Mouse (Mus musculus) cerebral cortex, adult 2 months (tissue): ENCODE data around the gene Dnajb3.

Experiments used
- WGBS: fragments of 180-500 bp; shearing (Covaris S2); methylation state at CpG from one replicate; pipeline ENCODE4 v1.1.7; 2018; 5-methylcytosine and 5-hydroxymethylcytosine counted together

Gene Dnajb3

DNA sequence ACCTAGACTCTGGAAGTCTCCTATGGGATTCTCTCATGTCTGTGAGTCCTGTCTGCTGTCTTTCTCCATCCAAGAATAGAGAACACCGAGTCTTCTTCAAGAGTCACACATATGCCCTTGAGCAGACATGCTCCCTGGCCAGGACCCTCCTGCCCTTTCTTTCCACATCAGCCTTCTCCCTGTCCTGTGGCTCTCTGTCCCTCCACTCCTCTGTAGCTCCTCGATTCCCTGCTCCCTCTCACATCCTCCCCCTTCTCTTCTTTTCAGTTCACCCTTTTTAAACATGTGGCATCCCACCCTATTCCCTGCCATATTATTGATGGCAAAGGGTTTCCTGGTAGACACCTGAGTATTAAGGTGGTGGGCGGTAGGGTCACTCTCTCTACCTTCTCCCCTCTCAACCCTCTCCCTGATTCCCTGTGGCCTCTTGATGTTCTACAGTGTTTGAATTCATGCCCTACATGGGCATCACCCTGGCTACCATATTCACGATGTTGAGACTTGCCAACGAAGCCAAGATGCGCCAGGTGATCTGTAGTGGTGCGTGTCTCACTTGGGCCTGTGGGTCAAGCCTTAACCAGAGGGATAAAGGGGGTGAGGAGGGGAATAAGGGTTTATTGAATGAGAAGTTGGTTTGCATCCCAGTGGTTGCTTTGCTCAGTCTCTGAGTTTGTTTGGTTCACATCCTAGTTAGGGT lies 26.4 kb upstream of the Dnajb3 start:
- 66% methylated on average over 7 of the region's 7 CpGs for WGBS

DNA sequence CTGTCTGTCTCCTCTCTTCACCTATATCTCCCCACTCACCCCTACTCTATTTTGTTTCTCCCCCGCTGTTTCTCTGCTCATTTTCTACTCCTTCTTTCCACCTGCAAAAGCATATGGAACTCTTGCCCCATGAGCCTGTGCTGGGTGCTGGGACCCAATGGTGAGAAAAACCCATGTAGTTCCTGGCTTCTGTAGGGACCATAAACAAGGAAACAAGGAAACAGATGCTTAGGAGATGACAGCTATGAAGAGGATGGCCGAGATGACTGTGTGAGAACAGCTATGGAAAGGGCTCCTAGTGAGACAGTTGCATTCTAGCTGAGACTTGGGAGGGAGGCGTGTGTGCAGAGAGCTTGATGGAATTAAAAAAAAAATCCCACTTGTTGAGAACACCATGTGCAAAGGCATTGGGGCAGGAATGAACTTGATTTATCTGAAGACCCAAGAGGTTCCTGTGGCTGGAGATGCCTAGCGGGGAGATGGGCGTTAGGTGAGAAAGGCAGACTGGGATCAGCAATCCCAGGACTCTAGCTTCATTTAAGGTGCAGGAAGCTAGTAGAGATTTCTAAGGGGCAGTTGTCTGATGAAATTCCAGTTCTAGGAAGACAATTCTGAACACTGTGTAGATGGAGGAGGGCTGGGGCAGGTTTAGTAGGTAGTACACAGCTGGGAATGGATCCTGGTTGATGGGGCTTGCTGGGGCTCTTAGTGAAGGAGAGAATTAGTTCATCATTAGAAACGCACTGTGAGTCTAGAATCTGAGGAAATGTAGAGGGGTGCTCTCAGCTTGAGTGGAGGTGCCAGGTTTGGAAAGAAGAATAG lies 25.6 kb upstream of the Dnajb3 start:
- 76% methylated on average over 6 of the region's 6 CpGs for WGBS

GRCm38 (mm10) chr1:88230421-88230820 lies 24.8 kb upstream of the Dnajb3 start:
- 69% methylated on average over 7 of the region's 7 CpGs for WGBS

- WGBS: 85% methylated on average over 5 of the region's 5 CpGs
Observed at GRCm38 (mm10) chr1:88229986-88230385, 24.4 kb upstream of the Dnajb3 start.

- WGBS: 76% methylated on average over 3 of the region's 3 CpGs
Observed at GRCm38 (mm10) chr1:88229566-88229965, 24.0 kb upstream of the Dnajb3 start.

DNA sequence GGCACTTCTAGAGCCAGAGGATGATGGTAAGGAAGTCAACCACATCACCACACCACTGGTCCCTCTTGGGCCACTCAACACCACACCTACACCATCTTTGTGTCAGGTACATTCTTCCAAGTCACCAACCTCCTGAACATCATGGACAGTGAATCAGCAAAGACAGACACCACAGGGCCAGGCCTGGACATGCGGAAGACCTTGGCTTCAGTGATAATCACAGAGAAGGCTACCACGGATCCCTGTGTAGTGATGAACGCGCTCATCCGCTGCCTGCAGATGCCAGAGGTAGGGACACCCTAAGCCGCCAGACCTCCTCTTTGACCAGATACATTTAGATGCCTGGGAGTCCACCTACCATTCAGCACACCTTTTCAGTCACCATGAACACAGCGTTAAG lies 22.5 kb upstream of the Dnajb3 start:
- 73% methylated on average over 7 of the region's 7 CpGs for WGBS

DNA sequence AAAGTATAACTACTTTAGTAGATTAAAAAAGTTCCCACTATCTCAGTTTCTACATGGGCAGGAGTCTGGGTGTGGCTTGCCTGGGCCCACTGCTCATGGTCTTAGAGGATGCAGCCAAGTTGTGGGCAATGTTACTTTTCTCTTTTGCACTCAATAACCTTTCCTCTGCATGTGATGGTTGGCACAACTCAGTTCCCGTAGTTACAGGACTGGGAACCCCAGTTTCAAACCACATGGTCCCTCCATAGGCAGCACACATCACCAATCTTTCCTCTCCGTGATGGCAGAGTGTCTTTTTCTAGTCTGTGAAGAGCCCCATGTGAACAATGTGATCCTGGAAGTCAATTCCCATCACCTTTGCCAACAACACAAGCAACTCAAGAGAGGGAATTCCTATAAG lies 21.9 kb upstream of the Dnajb3 start:
- 57% methylated on average over 2 of the region's 2 CpGs for WGBS

- WGBS: 55% methylated on average over 5 of the region's 5 CpGs
Observed at GRCm38 (mm10) chr1:88226670-88227379, 21.2 kb upstream of the Dnajb3 start, which contains the start of gene Mroh2a. Mroh2a (plus strand) TSS chr1:88226986.

GRCm38 (mm10) chr1:88225301-88225700 lies 19.7 kb upstream of the Dnajb3 start:
- 33% methylated on average over 2 of the region's 2 CpGs for WGBS

GRCm38 (mm10) chr1:88224029-88224776 lies 18.6 kb upstream of the Dnajb3 start:
- 64% methylated on average over 2 of the region's 2 CpGs for WGBS

DNA sequence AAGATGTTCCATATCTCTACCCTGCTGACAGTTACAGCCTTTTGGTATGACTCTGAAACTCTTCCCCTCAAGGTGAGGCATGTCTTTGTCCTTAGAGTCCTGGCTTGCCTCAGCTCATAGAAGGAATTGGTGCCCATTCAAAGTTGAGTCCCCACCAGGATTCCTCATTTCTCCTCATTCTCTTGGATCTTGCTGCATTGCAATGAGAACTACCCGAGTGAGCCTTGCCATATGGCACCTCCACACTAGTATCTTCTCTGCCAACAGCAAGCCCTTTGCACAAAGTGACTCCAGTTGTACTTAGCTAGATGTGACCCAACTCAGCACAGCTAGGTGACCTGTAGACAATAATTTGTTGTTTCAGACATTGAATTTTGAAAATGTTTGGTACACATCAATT lies 18.0 kb upstream of the Dnajb3 start:
- WGBS: 43% methylated on average over 1 of the region's 1 CpGs

- WGBS: 54% methylated on average over 2 of the region's 2 CpGs
Observed at GRCm38 (mm10) chr1:88222216-88222615, 16.6 kb upstream of the Dnajb3 start.

- WGBS: 18% methylated on average over 1 of the region's 1 CpGs
Observed at GRCm38 (mm10) chr1:88219054-88219453, 13.5 kb upstream of the Dnajb3 start.

DNA sequence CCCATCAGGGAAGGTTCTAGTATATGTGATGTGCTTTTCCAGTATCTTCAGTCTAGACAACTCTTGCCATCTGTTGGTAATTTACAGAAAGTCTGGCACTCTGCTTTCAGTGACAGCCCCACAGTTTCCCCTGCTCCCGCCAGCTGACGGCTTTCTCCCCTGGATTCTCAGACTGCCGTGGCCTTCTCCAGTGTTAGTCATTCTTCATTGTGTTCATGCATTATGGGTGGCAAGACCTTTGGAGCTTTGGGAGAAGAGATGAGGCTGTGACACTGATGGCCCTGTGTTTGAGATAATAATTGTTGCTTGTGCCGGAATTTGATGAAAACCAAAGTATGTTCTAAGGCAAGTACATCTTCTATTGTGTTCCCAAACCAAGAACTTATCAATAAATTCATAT lies 13.0 kb upstream of the Dnajb3 start:
- WGBS: 47% methylated on average over 4 of the region's 4 CpGs

DNA sequence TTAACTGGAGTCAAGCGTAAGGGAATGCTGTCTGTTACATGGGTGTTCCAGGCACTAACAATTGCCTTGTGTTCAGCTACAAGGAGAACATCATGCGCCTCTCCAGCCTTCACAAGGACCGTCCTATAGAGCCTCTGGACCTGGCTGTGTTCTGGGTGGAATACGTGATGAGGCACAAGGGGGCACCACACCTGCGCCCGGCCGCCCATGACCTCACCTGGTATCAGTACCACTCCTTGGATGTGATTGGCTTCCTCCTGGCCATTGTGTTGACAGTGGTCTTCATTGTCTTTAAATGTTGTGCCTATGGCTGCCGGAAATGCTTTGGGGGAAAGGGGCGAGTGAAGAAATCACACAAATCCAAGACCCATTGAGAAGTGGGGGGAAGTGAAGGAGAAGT lies 12.5 kb upstream of the Dnajb3 start:
- 75% methylated on average over 9 of the region's 9 CpGs for WGBS

GRCm38 (mm10) chr1:88217576-88217975 lies 12.0 kb upstream of the Dnajb3 start:
- WGBS: 37% methylated on average over 3 of the region's 3 CpGs

- WGBS: 56% methylated on average over 2 of the region's 2 CpGs
Observed at GRCm38 (mm10) chr1:88217144-88217543, 11.6 kb upstream of the Dnajb3 start.

DNA sequence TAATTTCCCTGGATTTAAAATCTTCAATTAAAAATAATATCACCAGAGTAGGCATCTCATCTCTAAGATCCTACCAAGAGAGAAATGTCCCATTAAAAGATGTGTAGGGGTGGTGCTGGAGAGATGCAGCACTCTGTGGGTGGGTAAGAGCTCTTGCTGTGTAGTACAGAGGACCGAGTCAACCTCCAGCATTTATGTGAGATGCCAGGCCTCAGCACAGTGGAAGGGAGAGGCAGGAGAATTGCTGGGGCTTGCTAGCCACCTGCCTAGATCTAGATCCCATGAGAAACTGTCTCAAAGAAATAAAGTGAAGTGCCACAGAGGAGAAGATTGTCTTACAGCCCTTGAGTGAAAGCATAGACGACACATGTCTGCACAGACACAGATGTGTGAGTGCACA lies 11.0 kb upstream of the Dnajb3 start:
- WGBS: 53% methylated on average over 2 of the region's 2 CpGs

GRCm38 (mm10) chr1:88215466-88216380 lies 10.1 kb upstream of the Dnajb3 start:
- WGBS: 72% methylated on average over 10 of the region's 10 CpGs

DNA sequence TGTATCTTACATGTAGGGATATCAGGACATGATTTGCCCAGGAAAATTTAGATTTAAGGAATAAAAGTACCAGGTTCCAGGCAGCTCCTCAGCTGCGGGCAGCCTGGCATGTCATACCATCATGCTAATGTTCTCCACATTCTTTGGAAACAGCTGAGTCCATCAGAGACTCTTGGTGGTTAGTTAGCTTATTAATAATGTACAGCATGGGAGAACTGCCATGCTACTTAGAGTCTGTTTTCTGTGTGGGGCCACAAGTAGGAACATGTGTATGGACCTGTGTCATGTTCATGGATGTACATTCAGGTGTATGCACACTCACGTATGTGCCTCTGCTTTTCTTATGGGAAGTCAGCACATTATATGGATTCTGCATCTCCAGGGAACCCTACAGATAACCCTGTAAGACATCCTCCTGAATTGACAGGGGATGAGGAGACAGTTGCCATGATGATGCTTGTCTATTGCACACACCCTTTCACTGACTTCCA lies 8.9 kb upstream of the Dnajb3 start:
- whole genome bisulfite sequencing: 80% methylated on average over 2 of the region's 2 CpGs
